Mouse (Mus musculus): ENCODE measurements around the gene Slc13a4. TPM values are rescaled to one million over a fixed set of nuclear protein-coding genes. Genes with fewer than 3 reads are reported as not detected.

Slc13a4 gene
- polyA plus RNA-seq, 1 experiment from 2014 or later, result not detected

DNA sequence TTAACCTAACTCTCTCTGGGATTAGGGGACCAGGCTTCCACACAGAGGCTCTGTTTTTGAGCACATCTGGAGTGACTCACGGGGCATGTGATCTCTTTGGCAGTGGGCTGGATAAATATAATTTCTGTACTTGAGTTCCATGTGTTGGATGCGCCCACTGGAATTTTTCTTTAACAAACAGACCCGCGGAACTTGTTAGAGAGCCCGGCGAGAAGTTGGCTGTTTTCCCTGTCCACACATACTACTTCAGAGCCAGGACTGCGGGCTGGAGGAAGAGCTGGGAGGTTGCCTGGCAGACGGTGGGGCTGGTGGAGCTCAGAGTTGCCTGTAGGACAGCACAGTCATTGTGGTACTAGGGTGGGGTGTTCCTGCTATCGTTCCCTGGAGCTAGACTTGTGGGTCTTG lies 18.2 kb upstream of the Slc13a4 start, which contains the start of gene Fam180a:
Gene Fam180a, minus strand, starts transcription at position 31 of the 405 bp plus-strand sequence.
- 14% methylated on average over 9 of the region's 9 CpGs for WGBS (ENCODE audit: missing documents)

DNA sequence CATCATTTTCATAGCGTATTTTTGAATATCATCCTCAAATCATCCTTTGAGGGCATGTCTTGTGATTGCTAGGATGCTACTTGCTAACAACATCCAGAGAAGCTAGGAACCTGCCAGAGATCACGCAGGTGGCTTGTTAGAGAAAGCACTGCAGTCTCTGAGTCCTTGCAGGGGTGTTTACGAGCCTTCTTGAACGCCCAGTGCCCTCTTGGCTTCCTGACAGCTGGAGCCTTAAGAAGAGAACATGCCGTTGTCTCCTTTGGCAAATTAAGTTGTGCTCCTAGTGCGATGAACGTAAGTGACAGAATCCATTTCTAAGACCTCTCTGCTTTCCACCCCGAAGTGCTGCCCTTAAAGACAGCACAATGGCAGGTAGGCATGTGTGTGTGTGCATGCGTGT lies 16.4 kb upstream of the Slc13a4 start:
- Histone ChIP-seq H3K79me2 (ENCODE audit: inconsistent target) (no peaks in the 10 kb centered on the region), H3K36me3 (ENCODE audit: inconsistent target) (no peaks in the 10 kb centered on the region), H3K27ac (no peak overlapping the region), H3K4me3 (ENCODE audit: inconsistent target) (no peak overlapping the region)
- 91% methylated on average over 9 of the region's 9 CpGs for WGBS (ENCODE audit: missing documents)

More for the DNA sequence above, 18.2 kb upstream of the Slc13a4 start, which contains the start of gene Fam180a:
- no peaks in the 10 kb centered on the region for H3K79me2 ChIP-seq (ENCODE audit: inconsistent target)
- H3K27ac ChIP-seq, result no peak within 1 kb of the TSS
- H3K4me3 ChIP-seq (ENCODE audit: inconsistent target), result no peak within 1 kb of the TSS
- no peaks in the 10 kb centered on the region for H3K36me3 ChIP-seq (ENCODE audit: inconsistent target)

DNA sequence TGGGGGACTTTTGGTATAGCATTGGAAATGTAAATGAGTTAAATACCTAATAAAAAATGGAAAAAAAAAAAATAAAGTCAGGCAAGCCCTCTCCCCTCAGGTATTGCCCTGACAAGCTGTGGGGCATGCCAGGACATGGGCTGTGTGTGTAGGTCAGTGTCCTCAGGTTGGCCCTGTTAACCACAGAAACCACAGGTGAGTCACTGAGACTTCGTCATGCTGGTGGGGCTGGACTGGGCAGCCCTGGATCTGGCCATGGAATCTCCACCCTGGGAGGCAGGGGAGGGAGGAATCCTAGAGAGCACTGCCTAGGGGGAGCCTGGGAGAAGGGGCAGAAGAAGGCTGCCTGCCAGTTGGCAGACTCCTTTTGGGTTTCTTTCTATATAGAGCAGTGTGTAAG lies 15.1 kb upstream of the Slc13a4 start:
- Histone ChIP-seq H3K27ac (no peak overlapping the region), H3K4me3 (ENCODE audit: inconsistent target) (no peak overlapping the region), H3K36me3 (ENCODE audit: inconsistent target) (no peaks in the 10 kb centered on the region), H3K79me2 (ENCODE audit: inconsistent target) (no peaks in the 10 kb centered on the region)
- WGBS (ENCODE audit: missing documents), result 40% methylated on average over 1 of the region's 1 CpGs

DNA sequence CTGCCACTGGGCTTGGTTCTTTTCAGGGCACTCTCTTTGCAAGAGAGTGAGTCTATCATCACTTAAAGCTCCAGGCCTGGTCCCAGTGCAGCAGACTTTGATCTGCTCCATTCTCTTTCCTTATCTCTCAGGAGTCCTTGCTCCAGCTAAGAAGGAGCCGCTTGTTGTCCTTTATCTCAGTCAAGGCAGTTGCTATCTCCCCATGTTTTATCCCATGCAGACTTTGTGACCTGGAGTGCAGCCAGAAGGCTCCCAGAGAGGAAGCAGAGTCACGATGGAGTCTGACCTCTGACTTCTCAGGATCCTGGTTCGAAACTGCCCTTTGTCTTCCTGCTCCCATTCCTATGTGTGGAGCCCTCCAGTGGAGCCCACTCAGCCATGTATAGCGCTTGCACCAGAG lies 13.2 kb upstream of the Slc13a4 start:
- Histone ChIP-seq H3K36me3 (ENCODE audit: inconsistent target) (no peaks in the 10 kb centered on the region), H3K79me2 (ENCODE audit: inconsistent target) (no peaks in the 10 kb centered on the region), H3K27ac (no peak overlapping the region), H3K4me3 (ENCODE audit: inconsistent target) (no peak overlapping the region)
- WGBS (ENCODE audit: missing documents), result 84% methylated on average over 4 of the region's 4 CpGs

DNA sequence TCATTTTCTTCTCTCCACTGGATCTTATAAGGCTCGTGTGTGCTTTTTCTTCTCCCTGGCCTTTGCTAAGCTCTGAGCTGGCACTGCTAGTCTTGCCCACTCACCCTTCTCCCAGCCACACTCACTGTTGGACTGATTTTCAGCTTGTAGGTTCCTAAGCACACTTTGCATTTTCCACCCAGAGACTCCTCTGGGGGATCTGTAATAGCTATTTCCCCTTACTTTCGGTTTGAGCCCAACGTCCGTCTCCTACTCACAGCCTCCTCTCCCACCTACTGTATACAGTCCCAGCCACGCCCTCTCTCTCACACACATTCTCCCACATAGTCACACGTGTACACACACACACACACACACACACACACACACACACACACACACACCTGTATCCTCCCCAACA lies 11.9 kb upstream of the Slc13a4 start:
- H3K79me2 ChIP-seq (ENCODE audit: inconsistent target), result no peaks in the 10 kb centered on the region
- 71% methylated on average over 6 of the region's 6 CpGs for WGBS (ENCODE audit: missing documents)
- no peak overlapping the region for H3K4me3 ChIP-seq (ENCODE audit: inconsistent target)
- no peak overlapping the region for H3K27ac ChIP-seq
- no peaks in the 10 kb centered on the region for H3K36me3 ChIP-seq (ENCODE audit: inconsistent target)

DNA sequence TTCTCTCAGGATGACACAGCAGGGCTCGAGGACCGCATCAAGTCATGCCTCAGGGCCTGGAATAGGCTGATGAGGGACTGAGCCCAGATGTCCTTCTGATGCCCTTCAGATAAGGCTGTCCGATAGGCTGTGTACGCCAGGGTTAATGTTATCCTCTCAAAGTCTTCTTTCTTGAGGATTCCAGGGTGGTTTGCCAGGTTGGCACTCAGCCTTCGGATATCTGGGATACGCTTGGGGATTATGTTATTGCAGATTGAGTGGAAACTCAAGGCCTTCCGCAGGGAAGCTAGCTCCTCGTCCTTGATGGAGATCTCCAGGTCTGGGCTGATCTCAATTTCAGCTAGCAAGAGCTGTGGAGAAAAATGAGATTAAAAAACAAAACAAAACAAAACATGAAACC lies 5.6 kb upstream of the Slc13a4 start:
- no peak overlapping the region for H3K27ac ChIP-seq
- H3K36me3 ChIP-seq (ENCODE audit: inconsistent target), result no peaks in the 10 kb centered on the region
- WGBS (ENCODE audit: missing documents), result 97% methylated on average over 8 of the region's 8 CpGs
- H3K4me3 ChIP-seq (ENCODE audit: inconsistent target), result no peak overlapping the region
- no peaks in the 10 kb centered on the region for H3K79me2 ChIP-seq (ENCODE audit: inconsistent target)

DNA sequence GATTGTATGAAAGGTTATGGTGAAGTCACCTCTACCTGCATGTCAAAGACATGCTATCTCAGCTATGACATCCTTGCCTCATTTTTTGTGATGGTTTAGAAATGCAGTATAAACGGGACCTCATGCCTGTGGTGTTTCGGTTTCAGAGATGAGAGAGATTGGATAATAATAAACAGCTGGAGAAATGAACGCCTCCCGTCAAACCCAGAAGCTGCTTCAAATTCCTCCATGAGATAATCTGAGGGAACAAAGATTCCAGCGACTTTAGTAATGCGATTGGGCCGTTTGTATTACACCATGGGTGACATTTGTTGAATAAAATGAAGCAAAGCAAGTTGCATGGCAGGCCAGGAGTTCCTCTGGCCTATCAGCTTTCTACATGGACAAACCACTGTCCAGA lies 1.5 kb upstream of the Slc13a4 start:
- no peak overlapping the region for H3K4me3 ChIP-seq (ENCODE audit: inconsistent target)
- H3K79me2 ChIP-seq (ENCODE audit: inconsistent target), result no peaks in the 10 kb centered on the region
- WGBS (ENCODE audit: missing documents), result 90% methylated on average over 7 of the region's 7 CpGs
- no peaks in the 10 kb centered on the region for H3K36me3 ChIP-seq (ENCODE audit: inconsistent target)
- H3K27ac ChIP-seq, result no peak overlapping the region

DNA sequence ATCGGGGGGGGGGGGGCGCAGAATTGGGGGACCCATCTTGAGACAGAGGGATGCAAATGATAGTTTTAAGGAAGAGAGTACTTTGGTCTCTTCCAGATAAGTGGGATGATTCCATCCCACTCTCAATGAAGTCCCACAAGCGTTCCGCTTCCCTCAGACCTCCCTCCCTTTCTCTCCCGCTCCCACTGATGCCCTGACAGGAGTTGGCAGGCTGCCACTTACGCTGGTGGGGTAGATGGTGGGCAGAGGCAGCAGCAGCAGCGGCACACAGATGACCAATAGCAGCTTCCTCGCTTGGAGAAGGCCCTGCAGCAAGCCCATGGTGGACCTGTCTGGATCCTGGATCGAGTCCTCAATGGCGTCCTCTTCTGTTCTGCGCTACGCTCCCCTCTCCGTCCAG lies 795 bp downstream of the Slc13a4 start:
- H3K27ac ChIP-seq, result no peak overlapping the region
- H3K36me3 ChIP-seq (ENCODE audit: inconsistent target), result no peaks in the 10 kb centered on the region
- H3K4me3 ChIP-seq (ENCODE audit: inconsistent target), result no peak overlapping the region
- H3K79me2 ChIP-seq (ENCODE audit: inconsistent target), result no peaks in the 10 kb centered on the region
- WGBS (ENCODE audit: missing documents), result 84% methylated on average over 12 of the region's 13 CpGs

DNA sequence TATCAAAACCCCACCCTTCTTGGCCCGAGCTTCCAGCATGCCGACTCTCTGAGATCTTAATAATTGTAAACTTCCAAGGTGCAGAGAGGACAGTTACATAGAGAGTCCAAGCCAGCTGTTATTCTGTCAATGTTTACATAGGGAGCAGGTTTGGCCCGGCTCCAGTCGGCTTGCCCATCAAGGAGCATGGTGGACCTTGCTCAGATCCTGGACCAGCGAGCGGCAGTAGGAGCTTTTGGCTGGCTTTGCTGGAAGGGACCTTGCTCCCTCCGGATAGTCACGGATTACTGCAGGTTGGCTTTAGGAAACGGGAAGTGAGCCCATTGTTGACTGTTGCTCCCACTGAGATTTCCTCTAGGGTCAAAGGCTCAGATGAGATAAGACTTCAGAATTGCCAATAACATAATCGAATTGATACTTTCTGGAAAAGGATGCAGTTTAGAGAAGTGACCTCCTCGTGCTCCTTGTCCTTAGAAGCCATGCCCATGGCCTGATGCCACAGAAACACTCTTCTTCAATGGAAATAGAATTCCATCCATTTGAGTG lies 4.5 kb downstream of the Slc13a4 start:
- Histone ChIP-seq H3K4me3 (ENCODE audit: inconsistent target) (no peak overlapping the region), H3K36me3 (ENCODE audit: inconsistent target) (no peaks in the 10 kb centered on the region), H3K27ac (no peak overlapping the region), H3K79me2 (ENCODE audit: inconsistent target) (no peaks in the 10 kb centered on the region)
- WGBS (ENCODE audit: missing documents), result 82% methylated on average over 11 of the region's 11 CpGs

DNA sequence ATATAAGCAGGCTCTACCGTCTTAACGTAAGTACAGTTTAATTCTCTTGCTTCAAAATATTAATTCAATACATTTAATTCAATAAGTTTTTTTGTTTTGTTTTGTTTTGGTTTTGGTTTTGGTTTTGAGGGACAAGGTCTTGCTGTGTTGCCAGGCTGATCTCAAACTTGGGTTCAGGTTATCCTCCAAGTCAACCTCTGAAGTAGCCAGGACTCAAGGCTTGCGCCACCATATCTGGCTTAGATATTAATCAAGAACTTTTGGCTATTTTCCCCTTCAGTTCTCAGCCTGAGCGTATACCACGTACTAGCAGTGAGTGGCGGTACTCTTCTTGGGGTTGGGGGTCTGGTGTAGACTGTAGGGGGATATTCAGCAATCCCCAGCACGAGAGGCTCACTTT lies 5.3 kb downstream of the Slc13a4 start:
- Histone ChIP-seq H3K27ac (no peak overlapping the region), H3K36me3 (ENCODE audit: inconsistent target) (no peaks in the 10 kb centered on the region), H3K79me2 (ENCODE audit: inconsistent target) (no peaks in the 10 kb centered on the region), H3K4me3 (ENCODE audit: inconsistent target) (no peak overlapping the region)
- WGBS (ENCODE audit: missing documents), result 93% methylated on average over 7 of the region's 7 CpGs

DNA sequence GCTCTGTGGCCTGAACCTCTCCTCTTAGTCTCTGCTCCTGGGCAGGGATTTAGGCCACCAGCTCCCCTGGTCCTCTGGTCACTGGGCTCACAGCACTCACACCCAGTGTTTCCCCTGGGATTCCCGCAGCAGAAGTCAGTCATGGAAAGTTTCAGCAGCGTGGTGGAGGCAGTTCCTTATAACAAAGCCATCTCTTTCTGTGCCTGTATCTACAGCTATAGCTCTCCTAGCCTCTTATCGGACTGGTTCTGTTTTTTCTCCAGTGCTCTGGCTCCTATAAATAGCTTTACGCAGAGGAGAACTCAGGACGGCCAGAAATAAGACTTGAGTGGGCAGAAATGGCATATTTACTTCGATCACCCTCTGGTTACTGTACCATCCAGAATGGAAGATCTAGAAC lies 9.6 kb downstream of the Slc13a4 start:
- WGBS (ENCODE audit: missing documents), result 72% methylated on average over 6 of the region's 6 CpGs
- Histone ChIP-seq H3K27ac (no peak overlapping the region), H3K36me3 (ENCODE audit: inconsistent target) (no peaks in the 10 kb centered on the region), H3K79me2 (ENCODE audit: inconsistent target) (no peaks in the 10 kb centered on the region), H3K4me3 (ENCODE audit: inconsistent target) (no peak overlapping the region)

DNA sequence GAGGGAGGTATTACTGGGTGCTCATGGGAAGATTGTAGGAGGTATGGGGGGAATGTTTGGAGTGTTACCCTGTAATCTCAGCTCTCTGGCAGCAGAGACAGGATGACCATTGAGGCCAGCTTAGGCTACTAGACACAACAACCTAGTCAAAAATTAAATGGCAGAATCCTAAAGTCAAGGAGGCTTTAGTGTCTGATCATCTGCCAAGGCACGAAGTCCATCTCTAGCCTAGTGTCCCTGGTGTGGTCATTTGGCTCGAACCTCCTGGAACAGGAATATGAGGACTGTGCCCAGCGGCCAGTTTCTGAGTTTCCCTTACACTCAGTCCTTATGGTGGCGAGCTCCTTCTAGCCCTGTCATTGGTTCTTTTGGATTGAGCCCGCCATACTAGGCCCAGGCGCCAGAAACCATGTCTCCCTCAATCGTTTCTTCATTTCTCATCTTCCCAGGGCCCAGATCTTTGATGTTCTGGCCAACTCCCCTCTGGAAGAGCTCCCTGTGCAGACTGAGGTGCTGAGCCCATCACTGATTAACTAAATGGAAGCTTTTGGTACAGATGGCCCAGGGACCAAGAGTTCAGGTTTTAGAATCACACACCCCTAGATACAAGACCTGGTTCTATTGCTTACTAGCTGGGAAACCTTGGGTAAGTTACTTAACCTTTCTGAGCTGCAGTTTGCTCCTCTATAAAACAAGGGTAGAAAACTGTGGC lies 10.3 kb downstream of the Slc13a4 start:
- Histone ChIP-seq H3K27ac (no peak overlapping the region), H3K4me3 (ENCODE audit: inconsistent target) (no peak overlapping the region), H3K79me2 (ENCODE audit: inconsistent target) (no peaks in the 10 kb centered on the region), H3K36me3 (ENCODE audit: inconsistent target) (no peaks in the 10 kb centered on the region)
- WGBS (ENCODE audit: missing documents), result 95% methylated on average over 7 of the region's 7 CpGs

DNA sequence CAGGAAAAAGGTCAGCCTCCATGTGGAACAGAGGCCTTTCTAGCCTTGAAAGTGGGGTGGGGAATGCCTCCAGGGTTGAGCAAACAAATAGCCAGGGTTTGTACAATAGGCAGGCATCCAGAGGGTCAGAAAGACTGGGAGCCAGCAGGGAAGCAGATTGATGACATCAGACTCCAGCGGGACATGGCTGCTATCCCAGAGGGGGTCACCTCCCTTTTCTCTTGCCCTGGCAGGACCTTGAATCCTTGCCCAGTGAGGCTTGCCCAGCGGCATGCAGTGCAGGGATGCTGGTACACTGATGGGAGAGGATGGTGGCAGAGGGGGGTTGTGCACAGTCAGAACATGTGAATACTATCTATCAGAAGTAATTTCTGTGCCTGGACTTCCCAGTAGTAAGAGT lies 10.9 kb downstream of the Slc13a4 start:
- no peak overlapping the region for H3K27ac ChIP-seq
- WGBS (ENCODE audit: missing documents), result 100% methylated on average over 2 of the region's 2 CpGs
- no peak overlapping the region for H3K4me3 ChIP-seq (ENCODE audit: inconsistent target)
- H3K79me2 ChIP-seq (ENCODE audit: inconsistent target), result no peaks in the 10 kb centered on the region
- H3K36me3 ChIP-seq (ENCODE audit: inconsistent target), result no peaks in the 10 kb centered on the region

DNA sequence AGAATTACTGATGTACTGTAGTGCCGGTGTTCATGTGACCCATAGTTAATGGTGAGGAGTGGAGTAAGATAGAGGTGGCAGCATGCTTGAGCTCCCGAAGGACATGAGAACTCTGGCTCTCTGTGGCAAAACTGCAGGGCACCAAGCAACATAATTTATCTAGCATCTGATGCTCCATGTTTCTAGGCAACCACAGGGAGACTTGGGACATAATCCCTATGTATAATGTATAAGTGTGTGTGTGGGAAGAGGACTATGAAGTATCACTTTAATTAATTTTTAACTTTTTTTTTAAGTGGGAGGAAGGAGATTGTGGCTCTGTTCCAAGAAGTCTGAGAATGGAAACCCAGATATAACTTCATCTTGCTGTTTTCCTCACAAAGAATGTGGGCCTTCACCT lies 13.0 kb downstream of the Slc13a4 start:
- 94% methylated on average over 2 of the region's 2 CpGs for WGBS (ENCODE audit: missing documents)
- Histone ChIP-seq H3K27ac (no peak overlapping the region), H3K36me3 (ENCODE audit: inconsistent target) (no peaks in the 10 kb centered on the region), H3K79me2 (ENCODE audit: inconsistent target) (no peaks in the 10 kb centered on the region), H3K4me3 (ENCODE audit: inconsistent target) (no peak overlapping the region)

DNA sequence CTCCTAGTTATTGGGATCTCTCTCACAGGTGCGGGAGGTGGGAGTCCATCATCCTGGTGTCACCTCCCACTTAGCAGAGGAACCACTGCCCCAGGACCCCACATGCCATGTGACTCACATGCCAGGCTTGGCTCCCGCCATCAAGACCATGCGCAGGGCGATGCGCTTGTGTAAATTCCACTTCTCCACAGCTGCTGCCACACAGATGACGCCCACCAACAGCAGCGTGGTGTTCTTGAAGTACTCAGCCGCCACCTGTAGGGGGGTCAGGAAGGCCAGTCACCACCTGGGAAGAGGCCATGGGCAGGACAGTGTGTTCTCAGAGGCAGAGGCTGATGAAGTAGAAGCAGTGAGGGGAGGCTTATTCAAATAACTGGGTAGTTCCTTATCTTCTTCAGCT lies 18.3 kb downstream of the Slc13a4 start:
- no peaks in the 10 kb centered on the region for H3K36me3 ChIP-seq (ENCODE audit: inconsistent target)
- no peaks in the 10 kb centered on the region for H3K79me2 ChIP-seq (ENCODE audit: inconsistent target)
- no peak overlapping the region for H3K27ac ChIP-seq
- H3K4me3 ChIP-seq (ENCODE audit: inconsistent target), result no peak overlapping the region
- 94% methylated on average over 8 of the region's 8 CpGs for WGBS (ENCODE audit: missing documents)

DNA sequence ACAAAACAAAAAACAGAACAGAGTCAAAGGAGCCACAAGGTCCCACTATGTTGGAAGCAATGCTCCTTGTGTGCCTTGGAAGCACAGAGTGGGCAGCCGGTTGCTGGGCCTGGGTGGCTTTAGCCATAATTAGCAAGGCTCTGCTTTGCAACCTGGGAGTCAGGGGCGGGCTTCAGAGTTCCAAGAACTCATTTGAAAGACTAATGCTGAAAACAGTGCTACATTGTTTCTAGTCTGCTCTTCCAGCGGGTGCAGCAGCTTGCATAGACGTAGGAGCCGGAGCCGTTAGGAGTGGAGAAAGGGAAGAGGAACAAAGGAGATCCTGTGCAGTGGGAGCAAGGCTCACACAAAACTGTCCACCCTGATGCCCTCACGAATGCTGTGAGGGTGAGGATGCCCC lies 19.0 kb downstream of the Slc13a4 start:
- H3K27ac ChIP-seq, result no peak overlapping the region
- H3K4me3 ChIP-seq (ENCODE audit: inconsistent target), result no peak overlapping the region
- no peaks in the 10 kb centered on the region for H3K79me2 ChIP-seq (ENCODE audit: inconsistent target)
- no peaks in the 10 kb centered on the region for H3K36me3 ChIP-seq (ENCODE audit: inconsistent target)
- 87% methylated on average over 7 of the region's 7 CpGs for WGBS (ENCODE audit: missing documents)
